Mouse (Mus musculus) megakaryocyte, embryonic 14.5 days (primary cell): ENCODE measurements around the gene Spaca4. TPM values are rescaled to one million over a fixed set of nuclear protein-coding genes. Genes with fewer than 3 reads are reported as not detected.

Source experiments
- H3K27me3 ChIP-seq: replicated peaks from 2 replicates; pipeline ENCODE3; 2012; ENCODE audit warnings: inconsistent platforms
- H3K36me3 ChIP-seq: replicated peaks from 2 replicates; pipeline ENCODE3; 2012; ENCODE audit warnings: low read length, inconsistent platforms, mixed read lengths
- H3K4me1 ChIP-seq: 2 replicates; pipeline ENCODE4 v1.6.1; 2012; ENCODE audit warnings: inconsistent platforms
- H3K4me3 ChIP-seq: replicated peaks from 2 replicates; pipeline ENCODE3; 2012; ENCODE audit warnings: moderate library complexity, mild to moderate bottlenecking, inconsistent platforms
- H3K9me3 ChIP-seq: 2 replicates; pipeline ENCODE4 v1.6.1; 2012; ENCODE audit warnings: inconsistent platforms
- FLI1 ChIP-seq: IDR thresholded peaks from 2 replicates; pipeline ENCODE4 v1.6.1; 2012; ENCODE audit warnings: low read length, inconsistent platforms, mixed read lengths
- GATA1 ChIP-seq: IDR thresholded peaks from 3 replicates; pipeline ENCODE4 v1.6.1; 2012; ENCODE audit warnings: mixed read lengths, low read length, inconsistent platforms, borderline replicate concordance
- polyA plus RNA-seq: library from polyadenylated mRNA; stranded (reverse); fragments of >175 nt; gene quantifications from 2 replicates; pipeline ENCODE4 v1.2.3, GENCODE M21; 2012; ENCODE audit warnings: low replicate concordance; ENCODE audit not compliant: insufficient read depth

The Spaca4 gene
- polyA plus RNA-seq, 1 experiment: not detected

- H3K9me3 ChIP-seq: no peaks in the 10 kb centered on the region
- TF ChIP-seq GATA1 (no peak), FLI1 (no peak)
- H3K36me3 ChIP-seq: no peaks in the 10 kb centered on the region
- no peak overlapping the region for H3K4me3 ChIP-seq
- H3K27me3 ChIP-seq: peaks cover 24% of the 10 kb centered on the region
- H3K4me1 ChIP-seq: peaks cover 24% of the 10 kb centered on the region
Observed at GRCm38 (mm10) chr7:45739162-45739763, 13.7 kb upstream of the Spaca4 start.

DNA sequence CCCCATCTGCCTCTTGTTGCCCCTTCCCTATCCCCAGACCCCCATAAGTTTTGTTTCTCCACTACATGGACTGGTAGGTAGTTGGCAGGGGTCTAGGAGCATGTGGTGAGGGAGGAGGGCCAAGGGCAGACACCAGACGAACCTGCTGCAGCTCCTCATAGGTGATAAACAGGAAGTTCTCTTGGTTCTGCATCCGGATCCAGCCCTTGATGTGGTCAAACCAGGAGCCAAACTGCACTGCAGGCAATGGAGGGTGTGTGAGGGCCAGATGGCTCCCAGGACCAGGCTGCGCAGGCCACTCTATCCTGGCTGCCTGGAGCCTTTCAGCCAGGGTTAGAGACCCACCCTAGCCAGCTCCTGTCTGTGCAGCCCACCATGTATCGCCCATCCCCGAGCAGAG, 7.9 kb upstream of the Spaca4 start:
- Histone ChIP-seq H3K36me3 (peaks cover 17% of the 10 kb centered on the region), H3K9me3 (no peaks in the 10 kb centered on the region), H3K4me3 (no peak overlapping the region), H3K27me3 (peaks cover 7% of the 10 kb centered on the region), H3K4me1 (peaks cover 33% of the 10 kb centered on the region)
- TF ChIP-seq FLI1 (no peak), GATA1 (no peak)

GRCm38 (mm10) chr7:45730727-45731431, 5.3 kb upstream of the Spaca4 start:
- Histone ChIP-seq H3K4me1 (peaks cover 48% of the 10 kb centered on the region), H3K9me3 (no peaks in the 10 kb centered on the region), H3K36me3 (peaks cover 40% of the 10 kb centered on the region), H3K27me3 (peaks cover 7% of the 10 kb centered on the region), H3K4me3 (no peak overlapping the region)
- no peak for TF ChIP-seq FLI1
- no peak for TF ChIP-seq GATA1

DNA sequence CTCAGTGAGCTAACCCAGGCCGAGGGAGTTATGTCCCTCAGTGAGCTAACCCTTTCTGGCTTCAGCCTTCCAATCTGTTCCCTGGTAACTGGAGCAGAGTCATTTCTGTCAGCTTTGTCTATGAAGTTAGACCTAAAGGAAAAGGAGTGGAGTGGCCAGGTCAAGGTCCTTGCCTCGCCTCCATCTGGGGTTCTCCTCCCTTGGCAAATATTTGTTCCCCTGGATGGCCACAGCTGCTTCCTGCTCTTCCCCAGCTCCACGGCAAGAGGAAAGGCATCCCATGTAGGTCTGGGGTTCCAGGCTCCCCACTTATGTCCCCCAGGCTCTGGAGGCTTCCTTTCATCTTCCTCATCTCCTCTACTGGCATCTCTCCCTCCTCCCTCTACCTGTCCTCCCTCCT, 2.0 kb upstream of the Spaca4 start:
- no peak overlapping the region for H3K4me3 ChIP-seq
- H3K27me3 ChIP-seq: no peaks in the 10 kb centered on the region
- TF ChIP-seq GATA1: no peak
- no peak for TF ChIP-seq FLI1
- H3K9me3 ChIP-seq: no peaks in the 10 kb centered on the region
- H3K36me3 ChIP-seq: peaks cover 73% of the 10 kb centered on the region
- peaks cover 61% of the 10 kb centered on the region for H3K4me1 ChIP-seq

GRCm38 (mm10) chr7:45726419-45726818, 806 bp upstream of the Spaca4 start:
- Histone ChIP-seq H3K36me3 (peaks cover 85% of the 10 kb centered on the region), H3K9me3 (no peaks in the 10 kb centered on the region), H3K4me1 (peaks cover 62% of the 10 kb centered on the region), H3K27me3 (no peaks in the 10 kb centered on the region), H3K4me3 (no peak overlapping the region)
- TF ChIP-seq GATA1 (no peak), FLI1 (no peak)

DNA sequence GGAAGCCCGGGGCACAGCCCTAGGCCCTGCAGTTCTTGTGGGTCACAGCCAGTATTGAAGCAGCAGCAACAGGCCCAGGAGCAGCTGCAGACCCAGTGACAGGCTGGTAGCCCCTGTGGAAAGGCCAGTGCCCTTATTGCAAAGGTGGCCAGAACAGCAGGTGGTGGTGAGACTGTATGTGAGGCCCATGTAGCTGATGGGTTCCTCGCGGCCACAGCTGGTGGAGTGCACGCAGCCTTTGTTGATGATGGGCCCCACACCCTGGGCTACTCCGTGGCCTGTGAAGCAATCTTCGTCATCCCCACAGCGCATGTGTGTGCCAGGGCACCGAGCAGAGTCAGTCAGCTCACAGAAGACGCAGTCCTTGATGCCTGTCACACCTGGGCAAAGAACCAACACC, 462 bp downstream of the Spaca4 start:
- peaks cover 98% of the 10 kb centered on the region for H3K36me3 ChIP-seq
- no peak overlapping the region for H3K4me3 ChIP-seq
- peaks cover 62% of the 10 kb centered on the region for H3K4me1 ChIP-seq
- H3K9me3 ChIP-seq: no peaks in the 10 kb centered on the region
- no peaks in the 10 kb centered on the region for H3K27me3 ChIP-seq
- TF ChIP-seq FLI1 (no peak), GATA1 (no peak)

- no peaks in the 10 kb centered on the region for H3K9me3 ChIP-seq
- no peak overlapping the region for H3K4me3 ChIP-seq
- peaks cover 67% of the 10 kb centered on the region for H3K4me1 ChIP-seq
- H3K36me3 ChIP-seq: peaks cover 98% of the 10 kb centered on the region
- no peaks in the 10 kb centered on the region for H3K27me3 ChIP-seq
- TF ChIP-seq GATA1: no peak
- TF ChIP-seq FLI1: no peak
Observed at GRCm38 (mm10) chr7:45723781-45724180, 1.8 kb downstream of the Spaca4 start.

- TF ChIP-seq FLI1: no peak
- no peak for TF ChIP-seq GATA1
- Histone ChIP-seq H3K36me3 (peaks cover 94% of the 10 kb centered on the region), H3K27me3 (no peaks in the 10 kb centered on the region), H3K4me1 (peaks cover 67% of the 10 kb centered on the region), H3K4me3 (no peak overlapping the region), H3K9me3 (no peaks in the 10 kb centered on the region)
Observed at GRCm38 (mm10) chr7:45723301-45723700, 2.3 kb downstream of the Spaca4 start.

- Histone ChIP-seq H3K4me3 (no peak overlapping the region), H3K36me3 (peaks cover 87% of the 10 kb centered on the region)
- TF ChIP-seq FLI1 (no peak), GATA1 (no peak)
Observed at GRCm38 (mm10) chr7:45722348-45722713, 3.3 kb downstream of the Spaca4 start.

GRCm38 (mm10) chr7:45721642-45722347, 3.8 kb downstream of the Spaca4 start:
- Histone ChIP-seq H3K9me3 (no peaks in the 10 kb centered on the region), H3K4me1 (peaks cover 57% of the 10 kb centered on the region), H3K4me3 (no peak overlapping the region), H3K36me3 (peaks cover 81% of the 10 kb centered on the region), H3K27me3 (no peaks in the 10 kb centered on the region)
- TF ChIP-seq FLI1 (no peak), GATA1 (no peak)

More at GRCm38 (mm10) chr7:45722348-45722713, 3.3 kb downstream of the Spaca4 start:
- H3K27me3 ChIP-seq: no peaks in the 10 kb centered on the region
- H3K4me1 ChIP-seq: peaks cover 62% of the 10 kb centered on the region
- H3K9me3 ChIP-seq: no peaks in the 10 kb centered on the region
